In the genomic region with DNA sequence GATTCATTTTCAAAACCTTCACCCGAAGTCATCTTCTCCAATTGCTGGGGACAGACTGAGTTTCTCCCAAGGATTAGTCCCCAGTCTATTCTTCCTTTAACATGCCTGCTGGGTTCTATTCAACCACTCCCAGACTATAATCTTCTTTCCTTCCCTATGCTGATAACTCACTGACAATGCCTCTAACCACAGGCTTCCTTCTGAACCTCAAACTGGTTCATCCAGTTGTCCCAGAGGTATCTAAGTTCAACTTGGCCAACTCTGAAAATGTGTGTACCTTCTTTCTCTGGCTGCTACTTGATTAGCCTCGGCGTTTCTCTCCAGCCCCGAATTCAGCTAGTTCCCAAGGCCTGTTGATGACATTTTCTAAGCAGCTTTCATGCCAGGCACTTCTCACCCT, we compare ENCODE assay signal across 22 mouse cellular contexts.
A peak's percentile ranks its signal among the peaks of the same experiment; 100 is the strongest.
DNase-seq lines count a peak whose midpoint lies in the region; ATAC-seq and TF ChIP-seq lines count a peak whose summit lies in the region.
"Had no signal": no experiment of that assay in that cellular context is flagged by ENCODE, and none has a peak within 500 bp of the region (broad histone marks: within the 10 kb centered on the region; RNA-seq: fewer than 3 reads in every experiment).

No protein-coding gene starts in this region.

- no peak for ATAC-seq in lung, embryonic 16.5 days (ENCODE audit: low read depth)
- peak; percentile 60; the same call in 1 of the 2 replicates for ATAC-seq in intestine, postnatal 0 days
- no peak for ATAC-seq in stomach, embryonic 16.5 days (ENCODE audit: insufficient read depth, low FRiP score)
- ATAC-seq: forebrain, embryonic 15.5 days; hindbrain, postnatal 0 days had no signal

- no peaks in the 10 kb centered on the region for H3K36me3 ChIP-seq in lung, embryonic 16.5 days (ENCODE audit: control insufficient read depth, insufficient read depth, low read length)
- H3K36me3 ChIP-seq in intestine, postnatal 0 days (ENCODE audit: control insufficient read depth, insufficient read depth): no peaks in the 10 kb centered on the region
- H3K36me3 ChIP-seq in stomach, embryonic 16.5 days (ENCODE audit: control insufficient read depth, insufficient read depth, low read length): no peaks in the 10 kb centered on the region
- H3K36me3 ChIP-seq: embryonic facial prominence, embryonic 15.5 days; forebrain, embryonic 10.5 days; forebrain, embryonic 15.5 days; heart, embryonic 10.5 days; hindbrain, embryonic 13.5 days had no signal

- no peak for DNase-seq in lung, postnatal 10 days
- peak; percentile 30 for DNase-seq in R1 (ENCODE audit: low read depth, low spot score)
- DNase-seq in gastrocnemius, adult 2 months: no peak
- DNase-seq in cerebellum, postnatal 10 days: no peak
- DNase-seq: adrenal gland, adult 8-10 months; cerebellum, adult 11-12 months; cerebellum, adult 9-10 months; cerebellum, postnatal 36 days; gastrocnemius, postnatal 10 days; heart, adult 18-20 months; heart, postnatal 10 days; heart, postnatal 4 days had no signal

- H3K4me1 ChIP-seq in lung, embryonic 16.5 days (replicated peaks; ENCODE audit: control insufficient read depth, insufficient read depth, low read length): peaks cover 5% of the 10 kb centered on the region
- H3K4me1 ChIP-seq in intestine, postnatal 0 days (replicated peaks; ENCODE audit: control insufficient read depth, insufficient read depth, low read length): no peaks in the 10 kb centered on the region; the same call in none of the 2 replicates
- H3K4me1 ChIP-seq in stomach, embryonic 16.5 days (ENCODE audit: control insufficient read depth, insufficient read depth, low read length): peaks cover 5% of the 10 kb centered on the region; the same call in 1 of the 2 replicates
- H3K4me1 ChIP-seq: embryonic facial prominence, embryonic 15.5 days; forebrain, embryonic 15.5 days; heart, embryonic 10.5 days; hindbrain, embryonic 13.5 days had no signal

- WGBS in lung, embryonic 16.5 days: 43% methylated on average over 4 of the region's 4 CpGs
- WGBS in intestine, postnatal 0 days: 33% methylated on average over 4 of the region's 4 CpGs
- WGBS in stomach, embryonic 16.5 days: 45% methylated on average over 4 of the region's 4 CpGs

- no peak for TF ChIP-seq CTCF in intestine, postnatal 0 days (IDR thresholded peaks at IDR 0.05; ENCODE audit: low read depth)
- no peak for TF ChIP-seq CTCF in gastrocnemius, adult 2 months (IDR thresholded peaks at IDR 0.05)

- no peak overlapping the region for H3K4me3 ChIP-seq in lung, embryonic 16.5 days (ENCODE audit: low read length)
- no peak overlapping the region for H3K4me3 ChIP-seq in intestine, postnatal 0 days (ENCODE audit: low read depth, low read length)
- no peak overlapping the region for H3K4me3 ChIP-seq in stomach, embryonic 16.5 days (replicated peaks; ENCODE audit: low read length)
- no peak overlapping the region for H3K4me3 ChIP-seq in gastrocnemius, adult 2 months
- H3K4me3 ChIP-seq: embryonic facial prominence, embryonic 15.5 days; erythroblast, embryonic 14.5 days; forebrain, embryonic 10.5 days; forebrain, embryonic 15.5 days; heart, embryonic 10.5 days; hindbrain, embryonic 13.5 days had no signal

- H3K9ac ChIP-seq in lung, embryonic 16.5 days (ENCODE audit: low read length): no peak overlapping the region
- H3K9ac ChIP-seq in intestine, postnatal 0 days (ENCODE audit: low read depth, low read length): no peak overlapping the region
- no peak overlapping the region for H3K9ac ChIP-seq in stomach, embryonic 16.5 days (ENCODE audit: low read length)
- H3K9ac ChIP-seq: embryonic facial prominence, embryonic 15.5 days; forebrain, embryonic 15.5 days; hindbrain, embryonic 13.5 days had no signal

- H3K9me3 ChIP-seq in lung, embryonic 16.5 days (ENCODE audit: control insufficient read depth, low read length): no peaks in the 10 kb centered on the region
- no peaks in the 10 kb centered on the region for H3K9me3 ChIP-seq in intestine, postnatal 0 days (ENCODE audit: control insufficient read depth)
- H3K9me3 ChIP-seq in stomach, embryonic 16.5 days (replicated peaks; ENCODE audit: control insufficient read depth, low read length): no peaks in the 10 kb centered on the region
- H3K9me3 ChIP-seq: embryonic facial prominence, embryonic 15.5 days; forebrain, embryonic 10.5 days; forebrain, embryonic 15.5 days; heart, embryonic 10.5 days; hindbrain, embryonic 13.5 days had no signal

- H3K27me3 ChIP-seq in lung, embryonic 16.5 days (ENCODE audit: control insufficient read depth, insufficient read depth, low read depth, low read length): no peaks in the 10 kb centered on the region
- H3K27me3 ChIP-seq in intestine, postnatal 0 days (replicated peaks; ENCODE audit: control insufficient read depth, insufficient read depth, low read length): no peaks in the 10 kb centered on the region
- no peaks in the 10 kb centered on the region for H3K27me3 ChIP-seq in stomach, embryonic 16.5 days (ENCODE audit: control insufficient read depth, insufficient read depth, low read length)
- H3K27me3 ChIP-seq: embryonic facial prominence, embryonic 15.5 days; forebrain, embryonic 15.5 days; hindbrain, embryonic 13.5 days had no signal

- H3K4me2 ChIP-seq in lung, embryonic 16.5 days (ENCODE audit: low read depth, low read length): no peak overlapping the region
- H3K4me2 ChIP-seq in intestine, postnatal 0 days (replicated peaks; ENCODE audit: low read depth): no peak overlapping the region
- H3K4me2 ChIP-seq in stomach, embryonic 16.5 days (ENCODE audit: low read depth, low read length): 0 out of 2 replicates have a peak overlapping the region, but pooled peaks have one; percentile 14
- H3K4me2 ChIP-seq: embryonic facial prominence, embryonic 15.5 days; forebrain, embryonic 15.5 days; hindbrain, embryonic 13.5 days had no signal

- intact Hi-C loops in gastrocnemius, adult 2 months (cut with DNase I): no loop called here

- peak overlapping the region; percentile 6; the same call in 1 of the 2 replicates for H3K27ac ChIP-seq in lung, embryonic 16.5 days (ENCODE audit: low read length)
- no peak overlapping the region for H3K27ac ChIP-seq in intestine, postnatal 0 days (ENCODE audit: low read depth, low read length)
- peak overlapping the region; percentile 80; the same call in 1 of the 2 replicates for H3K27ac ChIP-seq in stomach, embryonic 16.5 days (ENCODE audit: low read length)
- H3K27ac ChIP-seq in gastrocnemius, adult 2 months: no peak overlapping the region
- H3K27ac ChIP-seq: embryonic facial prominence, embryonic 15.5 days; forebrain, embryonic 10.5 days; forebrain, embryonic 15.5 days; heart, embryonic 10.5 days; hindbrain, embryonic 13.5 days; hindbrain, postnatal 0 days had no signal

Comparison
In these comparisons a context has a peak if more than half of its experiments do, and no peak if none do; other contexts are left out.
1. H3K27ac ChIP-seq: peak in lung, embryonic 16.5 days (single experiment) and stomach, embryonic 16.5 days (single experiment); none in intestine, postnatal 0 days (single experiment) and gastrocnemius, adult 2 months (single experiment).